In the genomic region with DNA sequence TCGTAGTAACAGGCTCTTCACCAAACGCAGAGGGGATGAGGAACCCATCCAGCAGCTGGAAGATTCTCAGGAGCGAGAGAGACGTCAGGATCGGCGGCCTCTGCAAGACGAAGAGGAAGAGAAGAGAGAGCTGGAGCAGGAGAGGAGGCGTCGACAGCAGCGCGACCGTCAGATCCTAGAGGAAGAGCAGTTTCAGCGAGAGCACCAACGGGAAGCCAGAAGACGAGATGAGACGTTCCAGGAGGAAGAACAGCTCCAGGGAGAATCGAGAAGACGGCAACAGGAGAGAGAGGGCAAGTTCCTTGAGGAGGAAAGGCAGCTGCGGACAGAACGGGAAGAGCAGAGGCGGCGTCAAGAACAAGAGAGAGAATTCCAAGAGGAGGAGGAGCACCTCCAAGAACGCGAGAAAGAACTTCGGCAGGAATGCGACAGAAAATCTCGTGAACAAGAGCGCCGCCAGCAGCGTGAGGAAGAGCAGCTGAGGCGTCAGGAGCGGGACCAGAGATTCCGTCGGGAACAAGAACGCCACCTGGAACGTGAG, we compare ENCODE assay signal across 8 mouse cellular contexts. TPM values are rescaled to one million over a fixed set of nuclear protein-coding genes. Genes with fewer than 3 reads are reported as not detected.
DNase-seq lines count a peak whose midpoint lies in the region; ATAC-seq lines count a peak whose summit lies in the region.

No protein-coding gene starts in this region.

- peak overlapping the region; percentile 92 for H3K4me3 ChIP-seq in megakaryocyte, embryonic 14.5 days (replicated peaks)
- H3K4me3 ChIP-seq in embryonic facial prominence, embryonic 12.5 days: peak overlapping the region; percentile 51

- ATAC-seq in megakaryocyte, adult 5-6 weeks (ENCODE audit: poor library complexity, severe bottlenecking): no peak
- ATAC-seq in embryonic facial prominence, embryonic 12.5 days (ENCODE audit: insufficient number of reproducible peaks, insufficient read depth, low FRiP score, low TSS enrichment): no peak

- peaks cover 17% of the 10 kb centered on the region; the same call in 1 of the 2 replicates for H3K9me3 ChIP-seq in megakaryocyte, embryonic 14.5 days
- H3K9me3 ChIP-seq in embryonic facial prominence, embryonic 12.5 days: no peaks in the 10 kb centered on the region

- intact Hi-C loops in heart, postnatal 36 days (cut with DNase I): no loop called here

- H3K4me1 ChIP-seq in megakaryocyte, embryonic 14.5 days: peaks cover 43% of the 10 kb centered on the region
- peaks cover 13% of the 10 kb centered on the region; the same call in 1 of the 2 replicates for H3K4me1 ChIP-seq in embryonic facial prominence, embryonic 12.5 days

- peak overlapping the region; percentile 56 for H3K9ac ChIP-seq in embryonic facial prominence, embryonic 12.5 days

- H3K27me3 ChIP-seq in megakaryocyte, embryonic 14.5 days (replicated peaks): peaks cover 73% of the 10 kb centered on the region
- H3K27me3 ChIP-seq in embryonic facial prominence, embryonic 12.5 days: peaks cover 42% of the 10 kb centered on the region

- no peak overlapping the region for H3K27ac ChIP-seq in embryonic facial prominence, embryonic 12.5 days

- WGBS in embryonic facial prominence, embryonic 12.5 days: under 1% methylated on average over 36 of the region's 36 CpGs

- peak; percentile 9 to 19 for DNase-seq in heart, postnatal 36 days
- DNase-seq in layer of hippocampus, adult 9-11 months: peak; percentile 2
- DNase-seq in lung, postnatal 10 days: peak; percentile 44
- peak; percentile 16 for DNase-seq in right cerebral cortex, postnatal 14 days
- DNase-seq in c-Kit-positive CD71-positive TER-119-positive erythroid progenitor cells, embryonic 14.5 days (ENCODE audit: low spot score): no peak

- H3K4me2 ChIP-seq in embryonic facial prominence, embryonic 12.5 days (replicated peaks): peak overlapping the region; percentile 81

- no peaks in the 10 kb centered on the region for H3K36me3 ChIP-seq in megakaryocyte, embryonic 14.5 days (replicated peaks; ENCODE audit: low read length)
- H3K36me3 ChIP-seq in embryonic facial prominence, embryonic 12.5 days: no peaks in the 10 kb centered on the region

RNA-seq across cellular contexts. Expression of a gene that starts 3.1 kb away (rescaled TPM):
- polyA plus RNA-seq in megakaryocyte, embryonic 14.5 days (2012; ENCODE audit: insufficient read depth, low replicate concordance): not detected in 2 replicates
- total RNA-seq in megakaryocyte, adult 5-6 weeks (2015): 0.34 and 0.89 TPM in 2 replicates
- total RNA-seq in megakaryocyte, adult 5-6 weeks (2017): 0.57 and 0.77 TPM in 2 replicates
- 0.65 and 0.76 TPM in 2 replicates for polyA plus RNA-seq in embryonic facial prominence, embryonic 12.5 days (2016; fragmentation: Nextera tagmentation; extraction: Ambion mirVana)
- total RNA-seq in heart, postnatal 36 days (2021): under 1 TPM; 0.05 to 0.08 TPM

RNA-seq across cellular contexts. Expression of a gene that starts 23.3 kb away (rescaled TPM):
- not detected in 2 replicates for polyA plus RNA-seq in megakaryocyte, embryonic 14.5 days (2012; ENCODE audit: insufficient read depth, low replicate concordance)
- total RNA-seq in megakaryocyte, adult 5-6 weeks (2015): not detected in 2 replicates
- not detected in 2 replicates for total RNA-seq in megakaryocyte, adult 5-6 weeks (2017)
- not detected in 2 replicates for polyA plus RNA-seq in embryonic facial prominence, embryonic 12.5 days (2016; fragmentation: Nextera tagmentation; extraction: Ambion mirVana)
- total RNA-seq in heart, postnatal 36 days (2021): not detected

RNA-seq across cellular contexts. Expression of a gene that starts 51.7 kb away (rescaled TPM):
- not detected in 2 replicates for polyA plus RNA-seq in megakaryocyte, embryonic 14.5 days (2012; ENCODE audit: insufficient read depth, low replicate concordance)
- not detected in 2 replicates for total RNA-seq in megakaryocyte, adult 5-6 weeks (2015)
- total RNA-seq in megakaryocyte, adult 5-6 weeks (2017): not detected in 2 replicates
- polyA plus RNA-seq in embryonic facial prominence, embryonic 12.5 days (2016; fragmentation: Nextera tagmentation; extraction: Ambion mirVana): not detected in 2 replicates
- total RNA-seq in heart, postnatal 36 days (2021): not detected
